Mouse (Mus musculus) hematopoietic stem cell, adult 5-6 weeks (primary cell): ENCODE data around the gene Ebi3. TPM values are rescaled to one million over a fixed set of nuclear protein-coding genes. Genes with fewer than 3 reads are reported as not detected.
"Not testable (repeated sequence)": the region's sequence is repeated elsewhere in the genome, so short reads cannot be mapped to it uniquely, and the experiment has no call there.

Experiments used
- ATAC-seq, 2 experiments: fragments of 125-278 bp in 1 of 2; replicated peaks in 1 of 2; 2 replicates each; pipeline ENCODE4 v1.8.0; 2016 to 2017; ENCODE audit warnings: inconsistent platforms in 2 of 2, mild to moderate bottlenecking in 2 of 2, moderate number of reproducible peaks in 2 of 2, low read depth in 1 of 2, moderate TSS enrichment in 1 of 2; ENCODE audit not compliant: low FRiP score in 2 of 2, poor library complexity in 2 of 2, severe bottlenecking in 2 of 2, insufficient read depth in 1 of 2, low TSS enrichment in 1 of 2
- total RNA-seq: library from RNA; stranded (forward); fragments of 172-1452, 232-1000 nt; gene quantifications from 2 replicates; pipeline ENCODE4 v1.2.3, GENCODE M21; 2017

Ebi3 gene
- total RNA-seq: 12.8 and 22.6 TPM in 2 replicates

- ATAC-seq: peak; percentile 86 to 87
Observed at GRCm38 (mm10) chr17:55952447-55953027, at the start of gene Ebi3. Gene Ebi3 (plus strand): TSS chr17:55952640.

- ATAC-seq: no peak
Observed at GRCm38 (mm10) chr17:55903087-55903486, 49.4 kb upstream of the Ebi3 start.

- ATAC-seq: no peak
Observed at GRCm38 (mm10) chr17:55903687-55904086, 48.8 kb upstream of the Ebi3 start.

GRCm38 (mm10) chr17:55904131-55904530 lies 48.3 kb upstream of the Ebi3 start:
- no peak for ATAC-seq

GRCm38 (mm10) chr17:55906669-55907068 lies 45.8 kb upstream of the Ebi3 start:
- no peak for ATAC-seq

- ATAC-seq: peak; percentile 92 to 95
Observed at GRCm38 (mm10) chr17:55931553-55932502, 20.6 kb upstream of the Ebi3 start.

GRCm38 (mm10) chr17:55932635-55933034 lies 19.8 kb upstream of the Ebi3 start:
- no peak; a peak in 2 of 4 replicates for ATAC-seq

- ATAC-seq: no peak
Observed at GRCm38 (mm10) chr17:55933191-55933590, 19.2 kb upstream of the Ebi3 start.

- not testable (repeated sequence) for ATAC-seq
Observed at GRCm38 (mm10) chr17:55944387-55944865, 8.0 kb upstream of the Ebi3 start.

GRCm38 (mm10) chr17:55944866-55945682 lies 7.4 kb upstream of the Ebi3 start:
- ATAC-seq: peak; percentile 97 to 98

GRCm38 (mm10) chr17:55945696-55946095 lies 6.7 kb upstream of the Ebi3 start:
- no peak for ATAC-seq

- no peak for ATAC-seq
Observed at GRCm38 (mm10) chr17:55948647-55949046, 3.8 kb upstream of the Ebi3 start.

GRCm38 (mm10) chr17:55949400-55949799 lies 3.0 kb upstream of the Ebi3 start, which contains the start of gene Zfp119b:
Gene Zfp119b (minus strand): TSS chr17:55949500.
- ATAC-seq: no peak

GRCm38 (mm10) chr17:55950601-55951000 lies 1.8 kb upstream of the Ebi3 start:
- ATAC-seq: no peak

GRCm38 (mm10) chr17:55952041-55952440 lies 399 bp upstream of the Ebi3 start:
- ATAC-seq: no peak

GRCm38 (mm10) chr17:55953751-55954150 lies 1.3 kb downstream of the Ebi3 start:
- no peak for ATAC-seq

GRCm38 (mm10) chr17:55954229-55954628 lies 1.8 kb downstream of the Ebi3 start:
- ATAC-seq: no peak
